Mouse (Mus musculus): Measurements from ENCODE around the gene Calhm4.
"Not testable (repeated sequence)": the region's sequence is repeated elsewhere in the genome, so short reads cannot be mapped to it uniquely, and the experiment has no call there.

Gene Calhm4

GRCm38 (mm10) chr10:34044210-34044609 lies at the start of gene Calhm4:
TSS of gene Calhm4 (minus strand) at chr10:34044310.
- no peak for DNase-seq (ENCODE audit: low spot score)

GRCm38 (mm10) chr10:34091888-34092287 lies 47.8 kb upstream of the Calhm4 start:
- no peak for DNase-seq (ENCODE audit: low spot score)

GRCm38 (mm10) chr10:34090481-34090880 lies 46.4 kb upstream of the Calhm4 start:
- DNase-seq (ENCODE audit: low spot score), result no peak

- DNase-seq (ENCODE audit: low spot score), result no peak
Measured at GRCm38 (mm10) chr10:34089517-34089916, 45.4 kb upstream of the Calhm4 start.

- DNase-seq (ENCODE audit: low spot score), result no peak
Measured at GRCm38 (mm10) chr10:34088515-34088914, 44.4 kb upstream of the Calhm4 start.

GRCm38 (mm10) chr10:34086514-34086913 lies 42.4 kb upstream of the Calhm4 start:
- DNase-seq (ENCODE audit: low spot score), result no peak

GRCm38 (mm10) chr10:34074522-34075200 lies 30.6 kb upstream of the Calhm4 start:
- no peak for DNase-seq (ENCODE audit: low spot score)

- no peak for DNase-seq (ENCODE audit: low spot score)
Measured at GRCm38 (mm10) chr10:34071650-34072049, 27.5 kb upstream of the Calhm4 start.

GRCm38 (mm10) chr10:34070999-34071492 lies 26.9 kb upstream of the Calhm4 start:
- DNase-seq (ENCODE audit: low spot score), result no peak

- DNase-seq (ENCODE audit: low spot score), result no peak
Measured at GRCm38 (mm10) chr10:34069606-34070005, 25.5 kb upstream of the Calhm4 start.

GRCm38 (mm10) chr10:34066591-34066990 lies 22.5 kb upstream of the Calhm4 start:
- DNase-seq (ENCODE audit: low spot score), result no peak

GRCm38 (mm10) chr10:34053987-34054386 lies 9.9 kb upstream of the Calhm4 start:
- no peak for DNase-seq (ENCODE audit: low spot score)

GRCm38 (mm10) chr10:34037401-34037800 lies 6.7 kb downstream of the Calhm4 start, which contains the start of gene Trappc3l:
TSS of gene Trappc3l (plus strand) at chr10:34037597.
- DNase-seq (ENCODE audit: low spot score), result no peak

- no peak for DNase-seq (ENCODE audit: low spot score)
Measured at GRCm38 (mm10) chr10:34036587-34036986, 7.5 kb downstream of the Calhm4 start.

GRCm38 (mm10) chr10:34033630-34034305 lies 10.3 kb downstream of the Calhm4 start:
- DNase-seq (ENCODE audit: low spot score), result peak; percentile 47

GRCm38 (mm10) chr10:34030322-34030721 lies 13.8 kb downstream of the Calhm4 start:
- DNase-seq (ENCODE audit: low spot score), result no peak

- DNase-seq (ENCODE audit: low spot score), result peak; percentile 91
Measured at GRCm38 (mm10) chr10:34019302-34020075, 24.6 kb downstream of the Calhm4 start, which contains the start of gene Rwdd1. TSS of gene Rwdd1 (minus strand) at chr10:34019624.

GRCm38 (mm10) chr10:34018746-34019301 lies 25.3 kb downstream of the Calhm4 start:
- DNase-seq (ENCODE audit: low spot score), result no peak

- DNase-seq (ENCODE audit: low spot score), result no peak
Measured at GRCm38 (mm10) chr10:34013241-34013640, 30.9 kb downstream of the Calhm4 start.

- DNase-seq (ENCODE audit: low spot score), result no peak
Measured at GRCm38 (mm10) chr10:34012581-34012980, 31.5 kb downstream of the Calhm4 start.

GRCm38 (mm10) chr10:33998397-33998796 lies 45.7 kb downstream of the Calhm4 start:
- DNase-seq (ENCODE audit: low spot score), result no peak

GRCm38 (mm10) chr10:33996686-33997085 lies 47.4 kb downstream of the Calhm4 start:
- not testable (repeated sequence) for DNase-seq (ENCODE audit: low spot score)
